Mouse (Mus musculus) kidney, adult 2 months (tissue): ENCODE measurements around the gene Abcg1.

Experiments
- CTCF ChIP-seq: fragments of 200-500 bp; conservative IDR thresholded peaks from 2 replicates; pipeline ENCODE4 v1.5.1; 2011; ENCODE audit warnings: low read depth, mild to moderate bottlenecking, control low read depth, low read length, moderate library complexity, mixed read lengths; ENCODE audit not compliant: insufficient read depth, insufficient read length
- POLR2A ChIP-seq: fragments of 200-500 bp; IDR thresholded peaks from one replicate; pipeline ENCODE4 v1.6.1; 2011; ENCODE audit warnings: low read depth, low read length, control low read depth

- TF ChIP-seq CTCF (no peak), POLR2A (no peak)
Observed at GRCm38 (mm10) chr17:31103007-31103570, 45.6 kb downstream of the Abcg1 start.
